Mouse (Mus musculus): Measurements from ENCODE around the gene Usp4. TPM values are rescaled to one million over a fixed set of nuclear protein-coding genes. Genes with fewer than 3 reads are reported as not detected.

Usp4 gene
- polyA plus RNA-seq, 1 experiment from 2014 or later, result 128 TPM

DNA sequence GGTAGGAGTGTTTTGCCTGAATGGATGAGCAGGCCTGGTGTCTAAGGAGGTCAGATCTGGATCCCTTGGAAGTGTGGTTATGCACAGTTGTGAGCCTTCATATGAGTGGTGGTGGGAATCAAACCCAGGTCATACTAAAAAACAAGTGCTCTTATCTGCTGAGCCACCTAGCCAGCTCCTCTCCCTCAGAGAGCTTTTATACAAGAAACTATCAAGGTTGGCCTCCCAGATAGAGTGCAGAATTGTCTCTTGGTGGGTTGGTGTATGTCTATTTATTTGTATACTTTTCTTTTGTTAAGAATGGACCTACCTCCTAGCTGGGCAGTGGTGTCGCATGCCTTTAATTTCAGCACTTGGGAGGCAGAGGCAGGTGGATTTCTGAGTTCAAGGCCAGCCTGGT lies 3.8 kb upstream of the Usp4 start:
- H3K9me3 ChIP-seq (replicated peaks; ENCODE audit: control insufficient read depth, low read length), result no peaks in the 10 kb centered on the region
- H3K9ac ChIP-seq (replicated peaks; ENCODE audit: low read length), result no peak overlapping the region
- H3K4me3 ChIP-seq (ENCODE audit: low read depth, low read length), result no peak overlapping the region
- ATAC-seq (replicated peaks; ENCODE audit: insufficient number of reproducible peaks, low FRiP score, low TSS enrichment, low read depth), result no peak
- DNase-seq (ENCODE audit: low spot score), result no peak
- H3K27me3 ChIP-seq (ENCODE audit: control insufficient read depth, insufficient read depth, low read length), result no peaks in the 10 kb centered on the region
- 100% methylated on average over 1 of the region's 1 CpGs for WGBS
- no peaks in the 10 kb centered on the region for H3K36me3 ChIP-seq (replicated peaks; ENCODE audit: control insufficient read depth, insufficient read depth, low read depth, low read length)
- H3K4me2 ChIP-seq (ENCODE audit: low read depth, low read length), result no peak overlapping the region
- no peak overlapping the region for H3K27ac ChIP-seq (replicated peaks; ENCODE audit: low read depth, low read length)
- H3K4me1 ChIP-seq (ENCODE audit: control insufficient read depth, insufficient read depth, low read length), result no peaks in the 10 kb centered on the region

- Histone ChIP-seq H3K27ac (replicated peaks; ENCODE audit: low read depth, low read length) (no peak overlapping the region), H3K9ac (replicated peaks; ENCODE audit: low read length) (no peak overlapping the region), H3K9me3 (replicated peaks; ENCODE audit: control insufficient read depth, low read length) (no peaks in the 10 kb centered on the region), H3K27me3 (ENCODE audit: control insufficient read depth, insufficient read depth, low read length) (no peaks in the 10 kb centered on the region), H3K4me1 (ENCODE audit: control insufficient read depth, insufficient read depth, low read length) (no peaks in the 10 kb centered on the region), H3K36me3 (replicated peaks; ENCODE audit: control insufficient read depth, insufficient read depth, low read depth, low read length) (no peaks in the 10 kb centered on the region), H3K4me3 (ENCODE audit: low read depth, low read length) (no peak overlapping the region), H3K4me2 (ENCODE audit: low read depth, low read length) (no peak overlapping the region)
- ATAC-seq (replicated peaks; ENCODE audit: insufficient number of reproducible peaks, low FRiP score, low TSS enrichment, low read depth), result no peak
- no peak for DNase-seq (ENCODE audit: low spot score)
- 80% methylated on average over 4 of the region's 4 CpGs for WGBS
Observed at GRCm38 (mm10) chr9:108344471-108344870, 3.2 kb upstream of the Usp4 start.

GRCm38 (mm10) chr9:108347024-108347423 lies 629 bp upstream of the Usp4 start:
- DNase-seq (ENCODE audit: low spot score) (no peak), ATAC-seq (replicated peaks; ENCODE audit: insufficient number of reproducible peaks, low FRiP score, low TSS enrichment, low read depth) (no peak)
- Histone ChIP-seq H3K27ac (replicated peaks; ENCODE audit: low read depth, low read length) (peak overlapping the region; percentile 83), H3K36me3 (replicated peaks; ENCODE audit: control insufficient read depth, insufficient read depth, low read depth, low read length) (peaks cover 10% of the 10 kb centered on the region; the same call in 1 of the 2 replicates), H3K9me3 (replicated peaks; ENCODE audit: control insufficient read depth, low read length) (no peaks in the 10 kb centered on the region), H3K4me1 (ENCODE audit: control insufficient read depth, insufficient read depth, low read length) (no peaks in the 10 kb centered on the region), H3K27me3 (ENCODE audit: control insufficient read depth, insufficient read depth, low read length) (no peaks in the 10 kb centered on the region), H3K9ac (replicated peaks; ENCODE audit: low read length) (peak overlapping the region; percentile 86), H3K4me3 (ENCODE audit: low read depth, low read length) (peak overlapping the region; percentile 89), H3K4me2 (ENCODE audit: low read depth, low read length) (peak overlapping the region; percentile 69)
- WGBS, result 5% methylated on average over 11 of the region's 11 CpGs

GRCm38 (mm10) chr9:108348290-108348680 lies 632 bp downstream of the Usp4 start:
- Histone ChIP-seq H3K4me3 (ENCODE audit: low read depth, low read length) (peak overlapping the region; percentile 89), H3K4me2 (ENCODE audit: low read depth, low read length) (peak overlapping the region; percentile 69), H3K9me3 (replicated peaks; ENCODE audit: control insufficient read depth, low read length) (no peaks in the 10 kb centered on the region), H3K9ac (replicated peaks; ENCODE audit: low read length) (peak overlapping the region; percentile 86), H3K27ac (replicated peaks; ENCODE audit: low read depth, low read length) (peak overlapping the region; percentile 83; the same call in 1 of the 2 replicates), H3K4me1 (ENCODE audit: control insufficient read depth, insufficient read depth, low read length) (no peaks in the 10 kb centered on the region), H3K36me3 (replicated peaks; ENCODE audit: control insufficient read depth, insufficient read depth, low read depth, low read length) (peaks cover 15% of the 10 kb centered on the region; the same call in 1 of the 2 replicates), H3K27me3 (ENCODE audit: control insufficient read depth, insufficient read depth, low read length) (no peaks in the 10 kb centered on the region)
- no peak for DNase-seq (ENCODE audit: low spot score)
- no peak for ATAC-seq (replicated peaks; ENCODE audit: insufficient number of reproducible peaks, low FRiP score, low TSS enrichment, low read depth)
- WGBS, result 10% methylated on average over 14 of the region's 14 CpGs

GRCm38 (mm10) chr9:108349727-108350126 lies 2.1 kb downstream of the Usp4 start:
- DNase-seq (ENCODE audit: low spot score) (no peak), ATAC-seq (replicated peaks; ENCODE audit: insufficient number of reproducible peaks, low FRiP score, low TSS enrichment, low read depth) (no peak)
- Histone ChIP-seq H3K36me3 (replicated peaks; ENCODE audit: control insufficient read depth, insufficient read depth, low read depth, low read length) (peaks cover 21% of the 10 kb centered on the region), H3K4me3 (ENCODE audit: low read depth, low read length) (no peak overlapping the region), H3K27me3 (ENCODE audit: control insufficient read depth, insufficient read depth, low read length) (no peaks in the 10 kb centered on the region), H3K9ac (replicated peaks; ENCODE audit: low read length) (no peak overlapping the region), H3K27ac (replicated peaks; ENCODE audit: low read depth, low read length) (no peak overlapping the region), H3K9me3 (replicated peaks; ENCODE audit: control insufficient read depth, low read length) (no peaks in the 10 kb centered on the region), H3K4me1 (ENCODE audit: control insufficient read depth, insufficient read depth, low read length) (no peaks in the 10 kb centered on the region), H3K4me2 (ENCODE audit: low read depth, low read length) (no peak overlapping the region)
- 91% methylated on average over 4 of the region's 4 CpGs for WGBS

DNA sequence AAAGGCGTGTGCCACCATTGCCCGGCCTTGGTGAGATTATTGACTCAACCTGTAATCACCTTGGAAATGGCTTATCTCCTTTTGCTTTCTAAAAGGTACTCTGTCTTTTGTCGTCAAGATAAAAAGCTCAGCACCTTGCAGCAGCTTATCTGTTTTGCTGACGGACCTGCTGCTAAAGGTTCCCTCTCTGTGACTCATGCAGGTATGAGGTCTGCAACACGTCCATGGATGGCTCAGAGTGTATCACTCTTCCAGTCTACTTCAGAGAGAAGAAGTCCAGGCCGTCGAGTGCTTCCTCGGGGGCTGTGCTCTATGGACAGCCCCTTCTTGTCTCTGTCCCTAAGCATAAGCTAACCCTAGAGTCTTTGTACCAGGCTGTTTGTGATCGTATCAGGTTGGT lies 30.6 kb downstream of the Usp4 start:
- DNase-seq (ENCODE audit: low spot score), result no peak
- H3K9me3 ChIP-seq (replicated peaks; ENCODE audit: control insufficient read depth, low read length), result no peaks in the 10 kb centered on the region
- H3K4me1 ChIP-seq (ENCODE audit: control insufficient read depth, insufficient read depth, low read length), result no peaks in the 10 kb centered on the region
- no peak overlapping the region for H3K4me2 ChIP-seq (ENCODE audit: low read depth, low read length)
- no peak overlapping the region for H3K27ac ChIP-seq (replicated peaks; ENCODE audit: low read depth, low read length)
- 90% methylated on average over 9 of the region's 9 CpGs for WGBS
- H3K9ac ChIP-seq (replicated peaks; ENCODE audit: low read length), result no peak overlapping the region
- H3K36me3 ChIP-seq (replicated peaks; ENCODE audit: control insufficient read depth, insufficient read depth, low read depth, low read length), result peaks cover 7% of the 10 kb centered on the region
- no peaks in the 10 kb centered on the region for H3K27me3 ChIP-seq (ENCODE audit: control insufficient read depth, insufficient read depth, low read length)
- no peak for ATAC-seq (replicated peaks; ENCODE audit: insufficient number of reproducible peaks, low FRiP score, low TSS enrichment, low read depth)
- no peak overlapping the region for H3K4me3 ChIP-seq (ENCODE audit: low read depth, low read length)

- Histone ChIP-seq H3K9ac (replicated peaks; ENCODE audit: low read length) (no peak overlapping the region), H3K9me3 (replicated peaks; ENCODE audit: control insufficient read depth, low read length) (no peaks in the 10 kb centered on the region), H3K27ac (replicated peaks; ENCODE audit: low read depth, low read length) (no peak overlapping the region), H3K4me3 (ENCODE audit: low read depth, low read length) (no peak overlapping the region), H3K36me3 (replicated peaks; ENCODE audit: control insufficient read depth, insufficient read depth, low read depth, low read length) (peaks cover 7% of the 10 kb centered on the region), H3K27me3 (ENCODE audit: control insufficient read depth, insufficient read depth, low read length) (no peaks in the 10 kb centered on the region), H3K4me1 (ENCODE audit: control insufficient read depth, insufficient read depth, low read length) (no peaks in the 10 kb centered on the region), H3K4me2 (ENCODE audit: low read depth, low read length) (no peak overlapping the region)
- DNase-seq (ENCODE audit: low spot score) (no peak), ATAC-seq (replicated peaks; ENCODE audit: insufficient number of reproducible peaks, low FRiP score, low TSS enrichment, low read depth) (no peak)
- 88% methylated on average over 5 of the region's 5 CpGs for WGBS
Observed at GRCm38 (mm10) chr9:108378736-108379135, 31.1 kb downstream of the Usp4 start.

DNA sequence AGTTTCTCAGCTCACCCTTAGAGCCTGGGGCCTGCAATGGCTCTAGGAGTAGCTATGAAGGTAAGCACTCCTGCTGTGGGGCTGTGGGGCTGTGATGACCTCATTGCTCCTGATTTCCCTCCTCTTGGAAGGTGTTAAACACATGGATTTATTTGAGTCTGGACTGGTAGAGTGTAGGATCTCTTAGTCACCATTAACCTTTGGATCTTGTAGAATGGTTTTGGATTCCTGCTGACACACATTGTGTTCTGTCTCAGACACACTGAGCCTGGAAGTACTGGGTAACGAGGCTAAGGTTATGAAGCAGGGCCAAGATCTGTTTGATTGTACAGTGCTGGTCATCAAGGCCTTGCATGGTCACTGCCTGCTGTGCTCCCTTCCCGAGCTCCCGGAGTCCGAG lies 31.6 kb downstream of the Usp4 start:
- no peak overlapping the region for H3K4me2 ChIP-seq (ENCODE audit: low read depth, low read length)
- H3K4me3 ChIP-seq (ENCODE audit: low read depth, low read length), result no peak overlapping the region
- H3K9ac ChIP-seq (replicated peaks; ENCODE audit: low read length), result no peak overlapping the region
- no peaks in the 10 kb centered on the region for H3K9me3 ChIP-seq (replicated peaks; ENCODE audit: control insufficient read depth, low read length)
- H3K27me3 ChIP-seq (ENCODE audit: control insufficient read depth, insufficient read depth, low read length), result no peaks in the 10 kb centered on the region
- no peak overlapping the region for H3K27ac ChIP-seq (replicated peaks; ENCODE audit: low read depth, low read length)
- ATAC-seq (replicated peaks; ENCODE audit: insufficient number of reproducible peaks, low FRiP score, low TSS enrichment, low read depth) (no peak), DNase-seq (ENCODE audit: low spot score) (no peak)
- no peaks in the 10 kb centered on the region for H3K4me1 ChIP-seq (ENCODE audit: control insufficient read depth, insufficient read depth, low read length)
- peaks cover 8% of the 10 kb centered on the region for H3K36me3 ChIP-seq (replicated peaks; ENCODE audit: control insufficient read depth, insufficient read depth, low read depth, low read length)
- 96% methylated on average over 4 of the region's 4 CpGs for WGBS
